Mouse (Mus musculus): ENCODE measurements at regions not wholly inside any gene's neighbourhood (a gene's known extent, or its start where the extent isn't known, plus 50 kb on each side); places are given as distances from the start of the nearest gene placed in this dataset.
A peak's percentile ranks its signal among the peaks of the same experiment; 100 is the strongest.

GRCm38 (mm10) chr16:25042669-25043440 is 243.8 kb upstream of the Tprg start:
- WGBS, result 47% methylated on average over 8 of the region's 8 CpGs
- Histone ChIP-seq H3K4me3 (ENCODE audit: low read depth, low read length) (no peak overlapping the region), H3K36me3 (ENCODE audit: control insufficient read depth, insufficient read depth, low read length) (no peaks in the 10 kb centered on the region), H3K4me1 (ENCODE audit: control insufficient read depth, insufficient read depth, low read length) (peaks cover 27% of the 10 kb centered on the region), H3K4me2 (ENCODE audit: low read depth, low read length) (0 out of 2 replicates have a peak overlapping the region, but pooled peaks have one; percentile 1), H3K27ac (replicated peaks; ENCODE audit: low read depth, low read length) (peak overlapping the region; percentile 78), H3K9me3 (ENCODE audit: control insufficient read depth, low read length) (no peaks in the 10 kb centered on the region), H3K9ac (ENCODE audit: low read depth, low read length) (no peak overlapping the region), H3K27me3 (replicated peaks; ENCODE audit: control insufficient read depth, insufficient read depth, low read length) (no peaks in the 10 kb centered on the region)
- ATAC-seq (ENCODE audit: low read depth), result 0 out of 2 replicates have a peak, but pooled peaks have one; percentile 31
- DNase-seq (ENCODE audit: low spot score), result peak; percentile 68

- H3K36me3 ChIP-seq (ENCODE audit: control insufficient read depth, insufficient read depth, low read length), result no peaks in the 10 kb centered on the region
- DNase-seq (ENCODE audit: low spot score), result peak; percentile 38
- WGBS, result 37% methylated on average over 3 of the region's 3 CpGs
- H3K9me3 ChIP-seq (ENCODE audit: control insufficient read depth, low read length), result no peaks in the 10 kb centered on the region
- no peak overlapping the region for H3K4me2 ChIP-seq (ENCODE audit: low read depth, low read length)
- no peak overlapping the region for H3K27ac ChIP-seq (replicated peaks; ENCODE audit: low read depth, low read length)
- H3K9ac ChIP-seq (ENCODE audit: low read depth, low read length), result no peak overlapping the region
- no peak for ATAC-seq (ENCODE audit: low read depth)
- H3K4me1 ChIP-seq (ENCODE audit: control insufficient read depth, insufficient read depth, low read length), result peaks cover 27% of the 10 kb centered on the region
- no peak overlapping the region for H3K4me3 ChIP-seq (ENCODE audit: low read depth, low read length)
- no peaks in the 10 kb centered on the region for H3K27me3 ChIP-seq (replicated peaks; ENCODE audit: control insufficient read depth, insufficient read depth, low read length)
These were observed 242.0 kb upstream of the Tprg start for GRCm38 (mm10) chr16:25044637-25045036.

DNA sequence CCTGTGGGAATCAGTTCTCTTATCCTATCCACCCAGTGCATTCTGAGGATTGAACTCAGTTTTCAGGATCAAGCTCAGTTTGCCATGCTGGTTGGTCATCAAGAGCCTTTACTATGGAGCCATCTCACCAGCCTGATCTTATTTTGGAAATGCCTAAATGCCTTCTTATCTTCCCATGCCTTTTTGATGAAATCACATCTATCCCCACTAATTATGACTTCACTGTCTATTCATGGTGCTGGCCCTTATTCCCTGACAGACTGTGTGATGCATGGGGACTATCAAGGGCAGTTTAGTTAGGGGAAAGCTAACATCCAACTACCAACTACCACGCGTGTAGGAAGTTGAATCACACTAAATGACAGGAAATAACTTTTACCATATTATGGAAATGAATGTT is 238.9 kb upstream of the Tprg start:
- no peak for ATAC-seq (ENCODE audit: low read depth)
- Histone ChIP-seq H3K27ac (replicated peaks; ENCODE audit: low read depth, low read length) (no peak overlapping the region), H3K27me3 (replicated peaks; ENCODE audit: control insufficient read depth, insufficient read depth, low read length) (no peaks in the 10 kb centered on the region), H3K4me2 (ENCODE audit: low read depth, low read length) (no peak overlapping the region), H3K9ac (ENCODE audit: low read depth, low read length) (no peak overlapping the region), H3K4me1 (ENCODE audit: control insufficient read depth, insufficient read depth, low read length) (peaks cover 16% of the 10 kb centered on the region; the same call in 1 of the 2 replicates), H3K9me3 (ENCODE audit: control insufficient read depth, low read length) (no peaks in the 10 kb centered on the region), H3K4me3 (ENCODE audit: low read depth, low read length) (no peak overlapping the region), H3K36me3 (ENCODE audit: control insufficient read depth, insufficient read depth, low read length) (no peaks in the 10 kb centered on the region)
- WGBS, result 80% methylated on average over 2 of the region's 2 CpGs
- no peak for DNase-seq (ENCODE audit: low spot score)

DNA sequence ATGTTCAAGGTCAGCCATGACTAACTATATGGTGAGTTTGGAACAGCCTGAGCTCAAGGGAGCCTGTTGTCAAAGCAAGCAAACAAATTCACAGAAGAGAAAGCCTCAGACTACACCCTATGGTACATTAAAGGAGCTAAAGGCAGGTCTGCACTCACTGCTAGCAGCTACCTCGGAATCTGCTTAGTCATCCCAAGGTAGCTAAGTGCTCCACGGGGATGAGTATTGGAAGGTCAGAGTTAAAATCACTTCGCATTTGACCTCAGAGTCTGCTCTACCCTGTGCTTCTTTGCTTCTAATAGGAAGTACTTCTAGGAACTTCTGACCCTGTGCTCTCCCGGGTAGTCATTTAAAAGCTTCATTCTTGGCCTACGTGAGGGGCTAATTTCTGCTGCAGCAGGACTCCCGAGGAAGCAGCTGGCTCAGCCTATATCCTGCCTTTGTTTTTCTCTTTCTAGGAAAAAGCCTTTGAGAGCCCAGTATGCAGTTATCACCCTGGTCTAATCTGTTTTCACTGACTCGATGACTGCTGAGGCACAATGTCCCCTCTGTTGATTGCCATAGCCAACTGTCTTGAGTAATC is 236.6 kb upstream of the Tprg start:
- no peak overlapping the region for H3K4me2 ChIP-seq (ENCODE audit: low read depth, low read length)
- no peak overlapping the region for H3K4me3 ChIP-seq (ENCODE audit: low read depth, low read length)
- H3K27me3 ChIP-seq (replicated peaks; ENCODE audit: control insufficient read depth, insufficient read depth, low read length), result no peaks in the 10 kb centered on the region
- H3K9ac ChIP-seq (ENCODE audit: low read depth, low read length), result no peak overlapping the region
- DNase-seq (ENCODE audit: low spot score) (peak; percentile 46), ATAC-seq (ENCODE audit: low read depth) (no peak)
- H3K4me1 ChIP-seq (ENCODE audit: control insufficient read depth, insufficient read depth, low read length), result 0 out of 2 replicates have a peak, but pooled peaks cover 2% of the 10 kb centered on the region
- no peak overlapping the region for H3K27ac ChIP-seq (replicated peaks; ENCODE audit: low read depth, low read length)
- 32% methylated on average over 7 of the region's 7 CpGs for WGBS
- no peaks in the 10 kb centered on the region for H3K9me3 ChIP-seq (ENCODE audit: control insufficient read depth, low read length)
- H3K36me3 ChIP-seq (ENCODE audit: control insufficient read depth, insufficient read depth, low read length), result no peaks in the 10 kb centered on the region

DNA sequence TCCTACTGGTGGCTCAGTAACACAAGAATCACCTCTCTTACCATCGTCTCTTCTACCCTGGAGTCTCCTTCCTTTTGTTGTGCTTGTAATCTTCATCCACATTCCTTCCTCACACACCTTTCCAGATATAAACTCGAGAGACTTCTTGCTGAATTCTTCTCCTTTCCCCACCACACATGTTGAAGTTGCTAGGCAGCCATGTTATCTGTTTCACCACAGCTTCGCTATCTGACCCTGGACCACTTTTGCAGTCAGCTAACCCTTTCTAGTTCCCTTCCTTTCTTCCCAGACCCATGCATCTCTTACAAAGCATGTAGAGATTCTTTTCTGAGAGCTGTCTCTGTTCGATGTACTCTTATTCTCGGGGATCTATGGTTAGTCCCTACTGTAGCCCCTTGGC is 235.6 kb upstream of the Tprg start:
- H3K4me3 ChIP-seq (ENCODE audit: low read depth, low read length), result no peak overlapping the region
- DNase-seq (ENCODE audit: low spot score) (no peak), ATAC-seq (ENCODE audit: low read depth) (no peak)
- no peaks in the 10 kb centered on the region for H3K4me1 ChIP-seq (ENCODE audit: control insufficient read depth, insufficient read depth, low read length)
- H3K27ac ChIP-seq (replicated peaks; ENCODE audit: low read depth, low read length), result no peak overlapping the region
- H3K9ac ChIP-seq (ENCODE audit: low read depth, low read length), result no peak overlapping the region
- no peaks in the 10 kb centered on the region for H3K9me3 ChIP-seq (ENCODE audit: control insufficient read depth, low read length)
- 88% methylated on average over 5 of the region's 5 CpGs for whole genome bisulfite sequencing
- no peak overlapping the region for H3K4me2 ChIP-seq (ENCODE audit: low read depth, low read length)
- H3K27me3 ChIP-seq (replicated peaks; ENCODE audit: control insufficient read depth, insufficient read depth, low read length), result no peaks in the 10 kb centered on the region
- H3K36me3 ChIP-seq (ENCODE audit: control insufficient read depth, insufficient read depth, low read length), result no peaks in the 10 kb centered on the region

GRCm38 (mm10) chr16:25052428-25052827 is 234.2 kb upstream of the Tprg start:
- Histone ChIP-seq H3K9me3 (ENCODE audit: control insufficient read depth, low read length) (no peaks in the 10 kb centered on the region), H3K9ac (ENCODE audit: low read depth, low read length) (no peak overlapping the region), H3K4me1 (ENCODE audit: control insufficient read depth, insufficient read depth, low read length) (no peaks in the 10 kb centered on the region), H3K36me3 (ENCODE audit: control insufficient read depth, insufficient read depth, low read length) (no peaks in the 10 kb centered on the region), H3K27ac (replicated peaks; ENCODE audit: low read depth, low read length) (no peak overlapping the region), H3K4me3 (ENCODE audit: low read depth, low read length) (no peak overlapping the region), H3K27me3 (replicated peaks; ENCODE audit: control insufficient read depth, insufficient read depth, low read length) (no peaks in the 10 kb centered on the region), H3K4me2 (ENCODE audit: low read depth, low read length) (no peak overlapping the region)
- ATAC-seq (ENCODE audit: low read depth), result no peak
- 63% methylated on average over 5 of the region's 5 CpGs for WGBS
- DNase-seq (ENCODE audit: low spot score), result no peak

DNA sequence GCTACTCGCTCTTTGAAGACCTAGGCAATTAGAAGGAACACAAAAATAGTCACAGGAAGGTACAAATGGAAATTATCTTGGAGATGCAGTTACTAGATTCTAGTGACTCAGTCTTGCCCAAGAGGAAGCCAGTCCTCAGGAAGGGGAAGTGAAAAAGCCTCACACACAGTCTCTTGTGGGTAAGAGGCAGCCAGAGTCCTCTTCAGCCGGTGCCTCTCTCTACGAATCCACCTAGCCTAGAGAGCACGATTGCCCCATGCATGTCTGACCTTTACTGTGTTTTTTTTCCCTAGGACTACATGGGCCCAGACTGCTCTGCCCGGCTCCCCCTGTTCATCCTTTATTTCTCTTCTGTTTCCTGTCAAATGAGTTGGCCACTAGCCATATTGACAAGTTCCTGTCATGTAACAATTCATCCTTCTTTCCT is 233.7 kb upstream of the Tprg start:
- H3K4me2 ChIP-seq (ENCODE audit: low read depth, low read length), result no peak overlapping the region
- H3K36me3 ChIP-seq (ENCODE audit: control insufficient read depth, insufficient read depth, low read length), result no peaks in the 10 kb centered on the region
- no peak for DNase-seq (ENCODE audit: low spot score)
- no peaks in the 10 kb centered on the region for H3K27me3 ChIP-seq (replicated peaks; ENCODE audit: control insufficient read depth, insufficient read depth, low read length)
- H3K27ac ChIP-seq (replicated peaks; ENCODE audit: low read depth, low read length), result no peak overlapping the region
- H3K4me3 ChIP-seq (ENCODE audit: low read depth, low read length), result no peak overlapping the region
- 78% methylated on average over 5 of the region's 5 CpGs for WGBS
- no peaks in the 10 kb centered on the region for H3K9me3 ChIP-seq (ENCODE audit: control insufficient read depth, low read length)
- H3K4me1 ChIP-seq (ENCODE audit: control insufficient read depth, insufficient read depth, low read length), result no peaks in the 10 kb centered on the region
- no peak for ATAC-seq (ENCODE audit: low read depth)
- H3K9ac ChIP-seq (ENCODE audit: low read depth, low read length), result no peak overlapping the region

- H3K27ac ChIP-seq (replicated peaks; ENCODE audit: low read depth, low read length), result no peak overlapping the region
- H3K4me2 ChIP-seq (ENCODE audit: low read depth, low read length), result no peak overlapping the region
- H3K9me3 ChIP-seq (ENCODE audit: control insufficient read depth, low read length), result no peaks in the 10 kb centered on the region
- no peak for DNase-seq (ENCODE audit: low spot score)
- no peaks in the 10 kb centered on the region for H3K27me3 ChIP-seq (replicated peaks; ENCODE audit: control insufficient read depth, insufficient read depth, low read length)
- ATAC-seq (ENCODE audit: low read depth), result no peak
- WGBS, result 93% methylated on average over 2 of the region's 2 CpGs
- H3K9ac ChIP-seq (ENCODE audit: low read depth, low read length), result no peak overlapping the region
- peaks cover 6% of the 10 kb centered on the region for H3K4me1 ChIP-seq (ENCODE audit: control insufficient read depth, insufficient read depth, low read length)
- no peaks in the 10 kb centered on the region for H3K36me3 ChIP-seq (ENCODE audit: control insufficient read depth, insufficient read depth, low read length)
- no peak overlapping the region for H3K4me3 ChIP-seq (ENCODE audit: low read depth, low read length)
These were observed 232.3 kb upstream of the Tprg start for GRCm38 (mm10) chr16:25054304-25054703.

GRCm38 (mm10) chr16:25055376-25055775 is 231.2 kb upstream of the Tprg start:
- H3K27ac ChIP-seq (replicated peaks; ENCODE audit: low read depth, low read length), result no peak overlapping the region
- no peaks in the 10 kb centered on the region for H3K36me3 ChIP-seq (ENCODE audit: control insufficient read depth, insufficient read depth, low read length)
- H3K9me3 ChIP-seq (ENCODE audit: control insufficient read depth, low read length), result no peaks in the 10 kb centered on the region
- ATAC-seq (ENCODE audit: low read depth) (no peak), DNase-seq (ENCODE audit: low spot score) (no peak)
- no peaks in the 10 kb centered on the region for H3K27me3 ChIP-seq (replicated peaks; ENCODE audit: control insufficient read depth, insufficient read depth, low read length)
- peaks cover 14% of the 10 kb centered on the region for H3K4me1 ChIP-seq (ENCODE audit: control insufficient read depth, insufficient read depth, low read length)
- no peak overlapping the region for H3K4me2 ChIP-seq (ENCODE audit: low read depth, low read length)
- H3K9ac ChIP-seq (ENCODE audit: low read depth, low read length), result no peak overlapping the region
- WGBS, result 75% methylated on average over 9 of the region's 9 CpGs
- no peak overlapping the region for H3K4me3 ChIP-seq (ENCODE audit: low read depth, low read length)
